Mouse (Mus musculus) neural tube, embryonic 11.5 days (tissue): ENCODE data around the gene Atf5. TPM values are rescaled to one million over a fixed set of nuclear protein-coding genes. Genes with fewer than 3 reads are reported as not detected.

ENCODE experiments used
- ATAC-seq: fragments of 200-750 bp; cut with Nextera tagmentation; 2 replicates; pipeline ENCODE4 v1.8.0; 2017; ENCODE audit warnings: moderate number of reproducible peaks, mild to moderate bottlenecking, moderate TSS enrichment, moderate library complexity; ENCODE audit not compliant: insufficient read depth, low FRiP score, low TSS enrichment
- DNase-seq: peaks from one replicate; pipeline ENCODE4 v3.0.0-alpha.2; 2015; ENCODE audit warnings: low spot score
- H3K27ac ChIP-seq: fragments of 300-500 bp; sonication (generic); 2 replicates; pipeline ENCODE4 v1.5.1; 2014; ENCODE audit warnings: low read depth, mild to moderate bottlenecking, low read length
- H3K27me3 ChIP-seq: fragments of 300-500 bp; sonication (generic); 2 replicates; pipeline ENCODE4 v1.6.1; 2014; ENCODE audit warnings: mild to moderate bottlenecking, low read length, mixed read lengths; ENCODE audit not compliant: control insufficient read depth, insufficient read depth
- H3K36me3 ChIP-seq: fragments of 300-500 bp; sonication (generic); 2 replicates; pipeline ENCODE4 v1.6.1; 2014; ENCODE audit warnings: mild to moderate bottlenecking, low read length, moderate library complexity, mixed read lengths; ENCODE audit not compliant: control insufficient read depth, insufficient read depth
- H3K4me1 ChIP-seq: fragments of 300-500 bp; sonication (generic); 2 replicates; pipeline ENCODE4 v1.6.1; 2014; ENCODE audit warnings: low read length, mixed read lengths; ENCODE audit not compliant: control insufficient read depth, insufficient read depth
- H3K4me2 ChIP-seq: fragments of 300-500 bp; sonication (generic); 2 replicates; pipeline ENCODE4 v1.6.1; 2014; ENCODE audit warnings: low read depth, mild to moderate bottlenecking, moderate library complexity
- H3K4me3 ChIP-seq: fragments of 300-500 bp; sonication (generic); 2 replicates; pipeline ENCODE4 v1.5.1; 2014; ENCODE audit warnings: low read depth, low read length
- H3K9ac ChIP-seq: fragments of 300-500 bp; sonication (generic); 2 replicates; pipeline ENCODE4 v1.6.1; 2014; ENCODE audit warnings: mild to moderate bottlenecking, low read length
- H3K9me3 ChIP-seq: fragments of 300-500 bp; sonication (generic); 2 replicates; pipeline ENCODE4 v1.6.1; 2016; ENCODE audit warnings: low read length; ENCODE audit not compliant: control insufficient read depth
- WGBS: fragments of 180-500 bp; shearing (Covaris S2); extraction: QIAGEN DNeasy Blood & Tissue Kit; methylation state at CpG from one replicate; pipeline ENCODE4 v1.1.7; 2014; 5-methylcytosine and 5-hydroxymethylcytosine counted together
- polyA plus RNA-seq: library from polyadenylated mRNA; unstranded; fragments of >200 nt; fragmentation: Nextera tagmentation; extraction: Ambion mirVana; gene quantifications from 2 replicates; pipeline ENCODE4 v1.2.1, GENCODE M21; 2014

Gene Atf5
- polyA plus RNA-seq, 1 experiment from 2014 or later: 3.1 TPM

DNA sequence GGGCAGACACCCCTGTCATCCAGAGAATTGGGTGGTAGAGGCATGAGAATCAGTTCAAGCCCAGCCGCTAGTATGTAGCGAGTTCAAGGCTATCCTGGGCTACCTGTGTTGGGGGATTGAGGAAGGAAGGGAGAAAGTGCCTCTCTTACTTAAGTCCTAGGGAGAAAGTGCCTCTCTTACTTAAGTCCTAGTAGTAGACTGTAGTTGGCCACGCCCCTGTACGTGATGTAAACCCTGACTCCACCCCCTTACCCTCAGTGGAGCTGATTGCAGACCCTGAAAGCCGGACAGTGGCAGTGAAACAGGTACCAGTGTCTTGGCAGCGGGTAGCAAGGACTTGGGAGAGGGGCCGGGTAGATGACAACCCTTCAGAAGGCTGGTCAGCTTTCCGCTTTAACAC lies 41.4 kb upstream of the Atf5 start:
- H3K36me3 ChIP-seq: peaks cover 11% of the 10 kb centered on the region
- DNase-seq: no peak
- H3K4me3 ChIP-seq: peak overlapping the region; percentile 70
- H3K9me3 ChIP-seq: no peaks in the 10 kb centered on the region
- 27% methylated on average over 8 of the region's 8 CpGs for WGBS
- H3K27ac ChIP-seq: no peak overlapping the region
- H3K9ac ChIP-seq: peak overlapping the region; percentile 76
- peak overlapping the region; percentile 73 for H3K4me2 ChIP-seq
- H3K27me3 ChIP-seq: no peaks in the 10 kb centered on the region
- ATAC-seq: no peak
- peaks cover 28% of the 10 kb centered on the region for H3K4me1 ChIP-seq

DNA sequence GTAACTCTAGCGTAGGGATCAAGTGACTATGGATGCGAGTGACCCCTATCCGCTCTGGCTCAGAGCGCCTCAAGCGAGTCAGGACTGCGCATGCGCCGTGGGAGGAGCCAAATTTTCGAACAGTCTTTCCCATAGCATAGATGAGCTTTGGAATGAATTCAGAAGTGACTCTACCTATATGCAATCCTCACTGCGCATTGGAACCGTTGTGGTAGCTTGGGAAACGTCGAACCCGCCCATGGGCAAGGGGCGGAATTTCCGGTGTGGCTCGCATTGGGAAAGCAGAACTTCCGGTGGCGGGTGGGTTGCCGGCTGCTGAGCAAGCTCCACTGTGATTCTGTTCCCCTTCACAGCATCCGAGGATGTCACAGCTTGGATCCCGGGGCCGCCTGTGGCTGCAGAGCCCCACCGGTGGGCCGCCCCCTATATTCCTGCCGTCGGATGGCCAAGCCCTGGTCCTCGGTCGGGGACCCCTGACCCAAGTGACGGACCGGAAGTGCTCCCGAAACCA lies 40.6 kb upstream of the Atf5 start, which contains the start of gene Pnkp:
TSS of gene Pnkp (plus strand) at position 98 of the 511 bp plus-strand sequence.
- WGBS: under 1% methylated on average over 32 of the region's 32 CpGs
- H3K9me3 ChIP-seq: no peaks in the 10 kb centered on the region

DNA sequence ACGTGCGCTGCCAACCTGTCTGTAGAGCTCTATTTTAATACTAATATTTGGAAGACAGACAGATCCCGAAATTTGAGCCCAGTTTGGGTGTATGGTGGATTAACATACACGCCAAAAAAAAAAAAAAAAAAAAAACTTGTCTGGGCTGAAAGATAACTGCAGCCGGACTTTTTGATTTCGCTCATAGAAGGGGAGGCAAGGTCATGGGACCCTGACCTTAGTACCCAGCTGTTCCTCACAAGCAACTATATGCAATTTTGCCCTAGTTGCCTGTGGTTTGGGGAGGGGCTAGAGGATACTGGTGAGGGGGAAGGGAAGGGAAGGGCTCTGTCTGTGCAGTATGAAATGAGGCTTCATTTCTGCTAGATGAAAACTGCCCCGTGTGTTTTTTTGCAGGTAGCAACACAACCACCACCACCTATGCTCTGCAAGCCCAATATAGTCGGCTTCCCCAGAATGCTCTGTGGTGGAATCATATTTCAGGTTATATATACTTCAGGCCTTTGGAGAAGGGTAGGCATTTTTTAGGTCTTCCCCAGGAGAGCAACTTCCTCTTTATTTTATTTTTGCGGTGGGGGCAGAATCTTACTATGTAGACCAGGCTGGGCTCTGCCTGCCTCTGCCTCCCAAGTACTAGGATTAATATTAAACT lies 39.9 kb upstream of the Atf5 start:
- Histone ChIP-seq H3K9me3 (no peaks in the 10 kb centered on the region), H3K4me1 (peaks cover 29% of the 10 kb centered on the region), H3K27ac (peak overlapping the region; percentile 84; the same call in 1 of the 2 replicates), H3K27me3 (no peaks in the 10 kb centered on the region), H3K9ac (no peak overlapping the region; the same call in 1 of the 2 replicates), H3K4me3 (peak overlapping the region; percentile 70), H3K36me3 (no peaks in the 10 kb centered on the region; the same call in 1 of the 2 replicates), H3K4me2 (peak overlapping the region; percentile 73)
- 74% methylated on average over 9 of the region's 9 CpGs for WGBS
- DNase-seq (no peak), ATAC-seq (no peak)

More for the DNA sequence above, 40.6 kb upstream of the Atf5 start, which contains the start of gene Pnkp:
- Histone ChIP-seq H3K9ac (peak within 1 kb of the TSS; percentile 76), H3K4me2 (peak within 1 kb of the TSS; percentile 73), H3K4me3 (peak within 1 kb of the TSS; percentile 70), H3K4me1 (peaks cover 29% of the 10 kb centered on the region), H3K27ac (peak within 1 kb of the TSS; percentile 84), H3K27me3 (no peaks in the 10 kb centered on the region), H3K36me3 (peaks cover 4% of the 10 kb centered on the region)
- ATAC-seq (peak; percentile 32; the same call in 1 of the 2 replicates), DNase-seq (peak; percentile 89)

DNA sequence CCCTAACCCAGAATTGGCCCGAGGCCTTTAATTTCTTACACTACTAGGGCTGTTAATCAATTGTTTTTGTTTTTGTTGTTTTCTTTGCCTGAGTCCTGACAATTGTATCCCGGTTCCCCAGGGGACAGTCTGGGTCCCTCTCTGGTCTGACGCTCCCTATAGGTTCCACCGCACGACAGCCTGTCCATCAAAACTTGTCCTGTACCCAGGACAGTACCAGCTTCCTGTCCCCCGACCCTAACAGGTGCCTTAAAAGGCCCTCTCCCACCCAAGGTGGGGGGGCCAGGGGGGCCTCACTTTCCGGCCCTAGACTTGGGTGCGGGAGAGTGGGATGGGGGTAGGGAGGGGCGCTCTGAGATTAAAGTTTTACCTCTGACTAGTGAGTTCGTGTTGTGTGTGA lies 38.6 kb upstream of the Atf5 start:
- H3K9me3 ChIP-seq: no peaks in the 10 kb centered on the region
- H3K27me3 ChIP-seq: no peaks in the 10 kb centered on the region
- no peak for ATAC-seq
- no peaks in the 10 kb centered on the region for H3K36me3 ChIP-seq
- 49% methylated on average over 10 of the region's 10 CpGs for WGBS
- H3K27ac ChIP-seq: peak overlapping the region; percentile 92
- H3K4me2 ChIP-seq: peak overlapping the region; percentile 91
- peak overlapping the region; percentile 44 for H3K4me3 ChIP-seq
- peak overlapping the region; percentile 69 for H3K9ac ChIP-seq
- peaks cover 34% of the 10 kb centered on the region for H3K4me1 ChIP-seq
- no peak for DNase-seq

DNA sequence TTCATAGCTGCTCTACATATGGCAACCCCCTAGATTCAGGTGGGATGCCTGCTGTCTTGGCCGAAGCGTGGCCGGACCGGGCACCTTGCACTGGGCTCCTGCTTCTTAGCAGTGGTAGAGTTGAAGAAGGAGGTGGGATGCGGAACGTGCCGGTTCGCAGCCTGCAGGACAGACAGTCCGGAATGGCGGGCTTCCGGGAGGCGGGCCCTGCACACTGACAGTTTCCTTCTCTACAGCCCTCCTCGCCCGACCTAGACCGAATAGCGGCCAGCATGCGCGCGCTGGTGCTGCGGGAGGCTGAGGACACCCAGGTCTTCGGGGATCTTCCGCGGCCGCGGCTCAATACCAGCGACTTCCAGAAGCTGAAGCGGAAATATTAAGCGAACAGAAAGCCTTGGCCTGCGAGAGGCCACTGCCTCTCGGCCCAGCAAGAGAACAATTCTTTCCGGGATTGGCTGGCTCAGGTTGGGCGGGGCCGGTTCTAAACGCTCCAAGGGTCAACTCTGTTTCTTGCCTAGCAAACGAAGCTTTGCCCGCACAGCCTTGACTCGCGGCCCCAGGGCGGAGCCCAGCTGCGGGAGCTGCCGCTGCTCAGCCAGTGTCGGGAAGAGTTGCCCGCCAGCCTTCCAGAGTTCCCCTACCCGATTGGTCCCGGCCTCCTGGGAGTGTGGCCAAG lies 38.0 kb upstream of the Atf5 start:
- H3K4me2 ChIP-seq: peak overlapping the region; percentile 91
- H3K36me3 ChIP-seq: no peaks in the 10 kb centered on the region
- no peaks in the 10 kb centered on the region for H3K9me3 ChIP-seq
- peak overlapping the region; percentile 92 for H3K27ac ChIP-seq
- WGBS: 1% methylated on average over 45 of the region's 45 CpGs
- H3K4me3 ChIP-seq: peak overlapping the region; percentile 44
- H3K27me3 ChIP-seq: no peaks in the 10 kb centered on the region
- ATAC-seq: peak; percentile 17; the same call in 1 of the 2 replicates
- H3K4me1 ChIP-seq: peaks cover 34% of the 10 kb centered on the region
- peak overlapping the region; percentile 69 for H3K9ac ChIP-seq
- DNase-seq: peak; percentile 78

DNA sequence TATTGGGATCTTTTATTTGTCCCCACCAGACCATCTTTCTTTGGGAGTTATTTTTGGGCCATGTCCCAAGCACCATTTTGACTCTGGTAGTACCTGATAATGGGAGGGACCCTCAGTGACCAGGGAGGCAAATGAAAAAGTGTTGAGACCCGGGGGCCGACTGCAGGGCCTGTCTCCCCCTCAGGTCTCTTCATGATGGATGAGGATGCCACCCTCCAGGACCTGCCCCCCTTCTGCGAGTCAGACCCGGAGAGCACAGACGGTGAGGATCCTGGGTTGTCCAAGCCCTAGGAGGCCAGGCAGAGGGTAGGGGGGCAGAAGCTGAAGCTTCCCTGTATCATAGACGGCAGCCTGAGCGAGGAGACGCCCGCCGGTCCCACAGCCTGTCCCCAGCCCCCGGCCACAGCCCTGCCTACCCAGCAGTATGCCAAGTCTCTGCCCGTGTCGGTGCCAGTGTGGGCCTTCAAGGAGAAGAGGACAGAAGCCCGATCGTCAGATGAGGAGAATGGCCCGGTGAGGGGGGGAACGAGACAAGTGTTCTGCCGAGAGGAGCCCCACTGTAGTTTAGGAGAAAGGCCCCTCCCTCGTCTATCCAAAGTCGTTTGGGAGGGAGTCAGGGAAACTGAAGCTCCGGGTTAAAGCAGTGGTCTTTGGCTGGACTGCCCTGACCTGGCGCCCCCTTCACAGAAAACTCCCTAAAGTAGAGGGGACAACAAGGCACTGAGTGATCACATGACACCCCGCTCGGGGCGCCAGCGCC lies 37.3 kb upstream of the Atf5 start:
- H3K27ac ChIP-seq: peak overlapping the region; percentile 92
- 29% methylated on average over 26 of the region's 26 CpGs for WGBS
- no peaks in the 10 kb centered on the region for H3K9me3 ChIP-seq
- H3K36me3 ChIP-seq: no peaks in the 10 kb centered on the region
- H3K9ac ChIP-seq: peak overlapping the region; percentile 69
- peak overlapping the region; percentile 91 for H3K4me2 ChIP-seq
- peak overlapping the region; percentile 44 for H3K4me3 ChIP-seq
- no peak for ATAC-seq
- H3K27me3 ChIP-seq: no peaks in the 10 kb centered on the region
- H3K4me1 ChIP-seq: peaks cover 34% of the 10 kb centered on the region
- DNase-seq: no peak

DNA sequence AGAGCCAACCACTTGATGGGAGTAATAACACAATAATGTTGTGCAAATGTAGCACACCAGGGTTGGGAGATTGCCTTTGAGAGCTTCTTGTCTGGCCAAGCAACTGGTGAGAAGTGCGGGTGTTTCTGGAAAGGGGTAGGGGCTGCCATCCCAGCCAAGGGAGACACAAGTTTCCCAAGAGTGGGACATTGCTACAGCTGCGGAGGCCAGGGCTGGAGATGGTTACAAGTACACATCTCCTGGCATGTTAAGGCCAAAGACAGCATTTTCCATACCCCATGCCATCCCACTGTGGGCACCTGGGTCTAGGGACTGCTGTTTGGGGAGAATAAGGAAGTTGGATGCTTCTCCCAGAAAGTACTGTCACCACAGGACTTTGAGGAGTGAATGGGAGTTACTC lies 36.6 kb upstream of the Atf5 start:
- H3K27me3 ChIP-seq: no peaks in the 10 kb centered on the region
- H3K27ac ChIP-seq: no peak overlapping the region
- H3K36me3 ChIP-seq: no peaks in the 10 kb centered on the region
- peaks cover 33% of the 10 kb centered on the region for H3K4me1 ChIP-seq
- no peaks in the 10 kb centered on the region for H3K9me3 ChIP-seq
- ATAC-seq (no peak), DNase-seq (no peak)
- no peak overlapping the region for H3K9ac ChIP-seq
- WGBS: 88% methylated on average over 2 of the region's 2 CpGs
- no peak overlapping the region; the same call in 1 of the 2 replicates for H3K4me2 ChIP-seq
- H3K4me3 ChIP-seq: no peak overlapping the region

DNA sequence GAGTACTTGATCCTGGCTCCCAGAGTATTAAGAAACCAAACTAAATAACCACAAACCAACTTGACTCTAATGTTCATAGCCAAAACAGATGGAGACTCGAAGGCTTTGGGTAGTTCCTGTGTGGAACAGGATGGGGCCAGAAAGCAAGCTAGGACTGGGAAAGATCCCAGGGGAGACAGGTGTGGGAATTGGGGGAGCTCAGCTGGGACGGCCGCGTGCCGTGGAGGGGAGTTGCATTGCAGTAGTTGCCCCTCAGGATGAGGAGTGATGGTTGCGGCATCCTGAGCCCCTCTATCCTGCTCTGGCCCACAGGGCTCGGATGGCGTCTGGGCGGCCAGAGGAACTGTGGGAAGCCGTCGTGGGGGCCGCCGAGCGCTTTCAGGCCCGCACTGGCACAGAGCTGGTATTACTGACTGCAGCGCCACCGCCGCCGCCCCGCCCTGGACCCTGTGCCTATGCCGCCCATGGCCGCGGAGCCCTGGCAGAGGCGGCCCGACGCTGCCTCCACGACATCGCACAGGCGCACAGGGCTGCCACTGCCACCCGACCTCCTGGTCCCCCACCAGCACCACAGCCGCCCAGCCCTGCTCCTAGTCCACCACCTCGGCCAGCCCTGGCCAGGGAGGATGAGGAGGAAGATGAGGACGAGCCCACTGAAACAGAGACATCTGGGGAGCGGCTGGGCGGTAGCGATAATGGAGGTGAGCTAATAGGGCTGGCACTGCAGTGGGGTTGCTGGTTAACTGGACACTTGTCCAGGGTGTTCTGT lies 36.0 kb upstream of the Atf5 start:
- no peak overlapping the region for H3K4me3 ChIP-seq
- no peak for DNase-seq
- no peaks in the 10 kb centered on the region for H3K9me3 ChIP-seq
- WGBS: 94% methylated on average over 36 of the region's 36 CpGs
- H3K4me2 ChIP-seq: no peak overlapping the region
- no peak overlapping the region for H3K9ac ChIP-seq
- no peaks in the 10 kb centered on the region for H3K36me3 ChIP-seq
- no peak for ATAC-seq
- peaks cover 32% of the 10 kb centered on the region for H3K4me1 ChIP-seq
- H3K27ac ChIP-seq: no peak overlapping the region
- H3K27me3 ChIP-seq: no peaks in the 10 kb centered on the region
